Mouse (Mus musculus) lung, postnatal 0 days (tissue): ENCODE results near the gene Trp73.

Experiments used
- CTCF ChIP-seq: IDR thresholded peaks from 2 replicates; pipeline ENCODE4 v1.5.1; 2016; ENCODE audit warnings: antibody characterized with exemption, mild to moderate bottlenecking
- EP300 ChIP-seq: IDR thresholded peaks from 2 replicates; pipeline ENCODE4 v1.6.1; 2016; ENCODE audit warnings: antibody characterized with exemption, mild to moderate bottlenecking, control low read depth

- no peak for TF ChIP-seq CTCF
- TF ChIP-seq EP300: no peak
Observed at GRCm38 (mm10) chr4:154042577-154042976, 97.4 kb downstream of the Trp73 start, which contains the start of gene Ccdc27.
